ENCODE assay signal across 7 mouse cellular contexts in the genomic region with DNA sequence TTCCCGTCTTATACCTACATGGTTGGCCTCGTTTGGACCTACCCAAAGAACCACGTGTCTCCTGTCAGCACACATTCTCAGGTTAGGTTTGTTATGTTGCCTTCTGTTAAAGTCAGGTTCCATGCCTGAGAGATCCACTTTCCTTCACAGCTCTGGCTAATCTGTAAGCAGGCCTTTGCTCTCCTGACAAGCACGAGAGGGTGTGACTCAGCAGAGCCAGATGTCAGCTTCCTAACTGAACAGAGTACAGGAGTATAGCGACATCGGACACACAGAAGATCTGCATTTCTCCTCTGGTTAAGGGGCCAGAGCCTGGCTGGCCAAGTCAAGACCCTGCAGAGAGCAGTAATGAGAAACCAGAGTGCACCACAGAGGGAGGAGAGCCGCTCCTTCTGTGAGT. TPM values are rescaled to one million over a fixed set of nuclear protein-coding genes. Genes with fewer than 3 reads are reported as not detected.
DNase-seq lines count a peak whose midpoint lies in the region; ATAC-seq and TF ChIP-seq lines count a peak whose summit lies in the region.

No protein-coding gene starts in this region.

- peak overlapping the region; percentile 56 for H3K4me2 ChIP-seq in lung, embryonic 14.5 days
- H3K4me2 ChIP-seq in embryonic facial prominence, embryonic 12.5 days (replicated peaks) = peak overlapping the region; percentile 40
- H3K4me2 ChIP-seq in limb, embryonic 11.5 days (ENCODE audit: low read depth, severe bottlenecking) = peak overlapping the region; percentile 39; the same call in 1 of the 2 replicates
- H3K4me2 ChIP-seq in stomach, embryonic 15.5 days = peak overlapping the region; percentile 49

- H3K4me1 ChIP-seq in lung, embryonic 14.5 days (ENCODE audit: insufficient read depth) = no peaks in the 10 kb centered on the region
- H3K4me1 ChIP-seq in embryonic facial prominence, embryonic 12.5 days = peaks cover 4% of the 10 kb centered on the region; the same call in 1 of the 2 replicates
- peaks cover 5% of the 10 kb centered on the region; the same call in 1 of the 2 replicates for H3K4me1 ChIP-seq in limb, embryonic 11.5 days (ENCODE audit: control insufficient read depth, insufficient read depth, low read length)
- no peaks in the 10 kb centered on the region for H3K4me1 ChIP-seq in stomach, embryonic 15.5 days

- no peaks in the 10 kb centered on the region for H3K27me3 ChIP-seq in lung, embryonic 14.5 days (ENCODE audit: insufficient read depth, low read length)
- no peaks in the 10 kb centered on the region for H3K27me3 ChIP-seq in embryonic facial prominence, embryonic 12.5 days
- H3K27me3 ChIP-seq in limb, embryonic 11.5 days (ENCODE audit: control insufficient read depth, insufficient read depth, low read length) = no peaks in the 10 kb centered on the region
- no peaks in the 10 kb centered on the region for H3K27me3 ChIP-seq in stomach, embryonic 15.5 days (replicated peaks)

- H3K36me3 ChIP-seq in lung, embryonic 14.5 days (ENCODE audit: insufficient read depth) = no peaks in the 10 kb centered on the region
- H3K36me3 ChIP-seq in embryonic facial prominence, embryonic 12.5 days = no peaks in the 10 kb centered on the region
- no peaks in the 10 kb centered on the region for H3K36me3 ChIP-seq in limb, embryonic 11.5 days (ENCODE audit: control insufficient read depth, insufficient read depth, low read length)
- H3K36me3 ChIP-seq in stomach, embryonic 15.5 days = no peaks in the 10 kb centered on the region

- H3K27ac ChIP-seq in lung, embryonic 14.5 days (ENCODE audit: low read depth) = no peak overlapping the region
- no peak overlapping the region for H3K27ac ChIP-seq in embryonic facial prominence, embryonic 12.5 days
- H3K27ac ChIP-seq in limb, embryonic 11.5 days (replicated peaks; ENCODE audit: low read depth, low read length) = no peak overlapping the region
- H3K27ac ChIP-seq in stomach, embryonic 15.5 days = no peak overlapping the region

- 33% methylated on average over 7 of the region's 7 CpGs for WGBS in lung, embryonic 14.5 days
- 60% methylated on average over 7 of the region's 7 CpGs for WGBS in embryonic facial prominence, embryonic 12.5 days
- WGBS in limb, embryonic 11.5 days = 46% methylated on average over 7 of the region's 7 CpGs
- WGBS in stomach, embryonic 15.5 days = 47% methylated on average over 7 of the region's 7 CpGs

- no peak for TF ChIP-seq CTCF in lung, embryonic 14.5 days (IDR thresholded peaks at IDR 0.05; ENCODE audit: low read depth)

- peak overlapping the region; percentile 30 for H3K4me3 ChIP-seq in lung, embryonic 14.5 days (ENCODE audit: low read depth, low read length)
- no peak overlapping the region for H3K4me3 ChIP-seq in embryonic facial prominence, embryonic 12.5 days
- peak overlapping the region; percentile 9; the same call in 1 of the 2 replicates for H3K4me3 ChIP-seq in limb, embryonic 11.5 days (ENCODE audit: low read depth, low read length)
- peak overlapping the region; percentile 27; the same call in 1 of the 2 replicates for H3K4me3 ChIP-seq in stomach, embryonic 15.5 days (replicated peaks)

- no peak for ATAC-seq in lung, embryonic 14.5 days (ENCODE audit: insufficient read depth)
- no peak for ATAC-seq in embryonic facial prominence, embryonic 12.5 days (ENCODE audit: insufficient number of reproducible peaks, insufficient read depth, low FRiP score, low TSS enrichment)
- ATAC-seq in limb, embryonic 11.5 days (ENCODE audit: insufficient number of reproducible peaks, low FRiP score, low TSS enrichment, low read depth) = no peak
- no peak for ATAC-seq in stomach, embryonic 15.5 days (ENCODE audit: insufficient read depth, low FRiP score, low read depth)

- DNase-seq in lung, embryonic 14.5 days = peak; percentile 23
- DNase-seq in lung, postnatal 4 days = no peak
- DNase-seq in limb, embryonic 11.5 days (ENCODE audit: low spot score) = no peak
- no peak for DNase-seq in cerebellum, adult 11 months
- DNase-seq in layer of hippocampus, postnatal 25 days (ENCODE audit: extremely low spot score in 1 of 2, low spot score in 1 of 2) = no peak

- peak overlapping the region; percentile 11; the same call in 1 of the 2 replicates for H3K9ac ChIP-seq in lung, embryonic 14.5 days
- H3K9ac ChIP-seq in embryonic facial prominence, embryonic 12.5 days = no peak overlapping the region
- H3K9ac ChIP-seq in limb, embryonic 11.5 days (ENCODE audit: low read length) = peak overlapping the region; percentile 43; the same call in 1 of the 2 replicates
- no peak overlapping the region for H3K9ac ChIP-seq in stomach, embryonic 15.5 days

- no peaks in the 10 kb centered on the region for H3K9me3 ChIP-seq in lung, embryonic 14.5 days (ENCODE audit: low read depth, low read length)
- H3K9me3 ChIP-seq in embryonic facial prominence, embryonic 12.5 days = no peaks in the 10 kb centered on the region
- H3K9me3 ChIP-seq in limb, embryonic 11.5 days (ENCODE audit: control insufficient read depth, low read length) = no peaks in the 10 kb centered on the region
- no peaks in the 10 kb centered on the region for H3K9me3 ChIP-seq in stomach, embryonic 15.5 days

RNA-seq across cellular contexts. Expression of a gene that starts 55.9 kb away (rescaled TPM):
- polyA plus RNA-seq in lung, embryonic 14.5 days (2014; fragmentation: Nextera tagmentation; extraction: Ambion mirVana) = 0.17 and 0.35 TPM in 2 replicates
- 0.22 and 0.39 TPM in 2 replicates for polyA plus RNA-seq in embryonic facial prominence, embryonic 12.5 days (2016; fragmentation: Nextera tagmentation; extraction: Ambion mirVana)
- polyA plus RNA-seq in limb, embryonic 11.5 days (2014; fragmentation: Nextera tagmentation; extraction: Ambion mirVana) = 0.08 and 0.26 TPM in 2 replicates
- polyA plus RNA-seq in stomach, embryonic 15.5 days (2015; fragmentation: Nextera tagmentation; extraction: Ambion mirVana) = 0.15 and 0.22 TPM in 2 replicates
- 1 to 10 TPM; 1.2 to 1.6 TPM for total RNA-seq in layer of hippocampus, postnatal 25 days (2021)

Comparison
In these comparisons a context has a peak if more than half of its experiments do, and no peak if none do; other contexts are left out.
1. H3K9ac ChIP-seq: peak in lung, embryonic 14.5 days (single experiment) and limb, embryonic 11.5 days (single experiment); none in embryonic facial prominence, embryonic 12.5 days (single experiment) and stomach, embryonic 15.5 days (single experiment).
2. Peak in every context shown above with its lines, with median percentiles within 50 percentile points of each other: H3K4me2 ChIP-seq.